Mouse (Mus musculus) lung, embryonic 15.5 days (tissue): ENCODE results near the gene Csn1s2b. TPM values are rescaled to one million over a fixed set of nuclear protein-coding genes. Genes with fewer than 3 reads are reported as not detected.
"Not testable (repeated sequence)": the region's sequence is repeated elsewhere in the genome, so short reads cannot be mapped to it uniquely, and the experiment has no call there.

Source experiments
- ATAC-seq: fragments of 200-750 bp; cut with Nextera tagmentation; 2 replicates; pipeline ENCODE4 v1.8.0; 2017; ENCODE audit warnings: moderate number of reproducible peaks, borderline replicate concordance; ENCODE audit not compliant: low FRiP score, low TSS enrichment; ENCODE audit errors: extremely low read depth
- H3K27ac ChIP-seq: fragments of 300-500 bp; sonication (generic); 2 replicates; pipeline ENCODE4 v1.5.1; 2015; ENCODE audit warnings: moderate library complexity, mild to moderate bottlenecking, inconsistent platforms
- H3K27me3 ChIP-seq: fragments of 300-500 bp; sonication (generic); 2 replicates; pipeline ENCODE4 v1.6.1; 2015; ENCODE audit warnings: inconsistent platforms
- H3K36me3 ChIP-seq: fragments of 300-500 bp; sonication (generic); 2 replicates; pipeline ENCODE4 v1.6.1; 2015; ENCODE audit warnings: inconsistent platforms
- H3K4me1 ChIP-seq: fragments of 300-500 bp; sonication (generic); 2 replicates; pipeline ENCODE4 v1.6.1; 2015; ENCODE audit warnings: inconsistent platforms
- H3K4me2 ChIP-seq: fragments of 300-500 bp; sonication (generic); 2 replicates; pipeline ENCODE4 v1.6.1; 2015; ENCODE audit warnings: inconsistent platforms, mild to moderate bottlenecking, moderate library complexity
- H3K4me3 ChIP-seq: fragments of 300-500 bp; sonication (generic); 2 replicates; pipeline ENCODE4 v1.5.1; 2015; ENCODE audit warnings: mild to moderate bottlenecking, inconsistent platforms
- H3K9ac ChIP-seq: fragments of 300-500 bp; sonication (generic); 2 replicates; pipeline ENCODE4 v1.6.1; 2015; ENCODE audit warnings: inconsistent platforms
- H3K9me3 ChIP-seq: fragments of 300-500 bp; sonication (generic); 2 replicates; pipeline ENCODE4 v1.6.1; 2016; ENCODE audit warnings: inconsistent platforms
- WGBS: fragments of 180-500 bp; shearing (Covaris S2); methylation state at CpG from one replicate; pipeline ENCODE4 v1.1.7; 2015; 5-methylcytosine and 5-hydroxymethylcytosine counted together
- polyA plus RNA-seq: library from polyadenylated mRNA; unstranded; fragments of >200 nt; fragmentation: Nextera tagmentation; extraction: Ambion mirVana; gene quantifications from 2 replicates; pipeline ENCODE4 v1.2.1, GENCODE M21; 2015

Csn1s2b gene
- polyA plus RNA-seq = not detected in 2 replicates

GRCm38 (mm10) chr5:87807782-87808181, at the start of gene Csn1s2b:
Csn1s2b (plus strand) TSS chr5:87808082.
- Histone ChIP-seq H3K4me2 (no peak within 1 kb of the TSS), H3K27ac (no peak within 1 kb of the TSS), H3K4me3 (no peak within 1 kb of the TSS), H3K4me1 (no peaks in the 10 kb centered on the region), H3K27me3 (no peaks in the 10 kb centered on the region), H3K9ac (no peak within 1 kb of the TSS), H3K36me3 (no peaks in the 10 kb centered on the region), H3K9me3 (no peaks in the 10 kb centered on the region)
- WGBS = 53% methylated on average over 2 of the region's 2 CpGs
- ATAC-seq = no peak

- Histone ChIP-seq H3K9ac (no peak overlapping the region), H3K9me3 (no peaks in the 10 kb centered on the region; the same call in 1 of the 2 replicates), H3K4me2 (no peak overlapping the region), H3K27ac (no peak overlapping the region), H3K27me3 (no peaks in the 10 kb centered on the region), H3K4me3 (no peak overlapping the region), H3K4me1 (no peaks in the 10 kb centered on the region), H3K36me3 (no peaks in the 10 kb centered on the region)
- no peak for ATAC-seq
- WGBS = 74% methylated on average over 3 of the region's 3 CpGs
These were observed 43.3 kb upstream of the Csn1s2b start for GRCm38 (mm10) chr5:87764546-87764945.

GRCm38 (mm10) chr5:87772151-87772550, 35.7 kb upstream of the Csn1s2b start:
- 42% methylated on average over 2 of the region's 2 CpGs for WGBS
- H3K27ac ChIP-seq, H3K9ac ChIP-seq, H3K4me2 ChIP-seq, H3K36me3 ChIP-seq, H3K27me3 ChIP-seq, H3K4me3 ChIP-seq, H3K9me3 ChIP-seq, H3K4me1 ChIP-seq, ATAC-seq: not testable (repeated sequence)

GRCm38 (mm10) chr5:87774267-87774666, 33.6 kb upstream of the Csn1s2b start, which contains the start of gene Csn1s2a:
Csn1s2a (plus strand) TSS chr5:87774567.
- ATAC-seq = no peak
- no peaks in the 10 kb centered on the region for H3K27me3 ChIP-seq
- WGBS = 68% methylated on average over 1 of the region's 1 CpGs
- no peaks in the 10 kb centered on the region for H3K9me3 ChIP-seq
- no peak within 1 kb of the TSS for H3K9ac ChIP-seq
- no peak within 1 kb of the TSS for H3K27ac ChIP-seq
- H3K4me2 ChIP-seq = no peak within 1 kb of the TSS
- no peaks in the 10 kb centered on the region for H3K36me3 ChIP-seq
- no peaks in the 10 kb centered on the region for H3K4me1 ChIP-seq
- H3K4me3 ChIP-seq = no peak within 1 kb of the TSS

GRCm38 (mm10) chr5:87782731-87783130, 25.2 kb upstream of the Csn1s2b start:
- no peak for ATAC-seq
- Histone ChIP-seq H3K36me3 (no peaks in the 10 kb centered on the region), H3K27ac (no peak overlapping the region), H3K4me3 (no peak overlapping the region), H3K4me2 (no peak overlapping the region), H3K9me3 (no peaks in the 10 kb centered on the region), H3K27me3 (no peaks in the 10 kb centered on the region), H3K9ac (no peak overlapping the region), H3K4me1 (no peaks in the 10 kb centered on the region)
- WGBS = 44% methylated on average over 4 of the region's 4 CpGs

- WGBS = 60% methylated on average over 2 of the region's 2 CpGs
- H3K27ac ChIP-seq = no peak overlapping the region
- H3K27me3 ChIP-seq = no peaks in the 10 kb centered on the region
- no peak for ATAC-seq
- no peak overlapping the region for H3K4me2 ChIP-seq
- H3K4me3 ChIP-seq = no peak overlapping the region
- H3K9me3 ChIP-seq = no peaks in the 10 kb centered on the region
- H3K4me1 ChIP-seq = no peaks in the 10 kb centered on the region
- H3K36me3 ChIP-seq = no peaks in the 10 kb centered on the region
- H3K9ac ChIP-seq = no peak overlapping the region
These were observed 1.4 kb downstream of the Csn1s2b start for GRCm38 (mm10) chr5:87809253-87809652.

- H3K4me3 ChIP-seq = no peak within 1 kb of the TSS
- no peak within 1 kb of the TSS for H3K4me2 ChIP-seq
- no peak for ATAC-seq
- H3K4me1 ChIP-seq = no peaks in the 10 kb centered on the region
- H3K27me3 ChIP-seq = no peaks in the 10 kb centered on the region
- H3K36me3 ChIP-seq = no peaks in the 10 kb centered on the region
- H3K27ac ChIP-seq = no peak within 1 kb of the TSS
- 56% methylated on average over 1 of the region's 1 CpGs for WGBS
- no peaks in the 10 kb centered on the region for H3K9me3 ChIP-seq
- no peak within 1 kb of the TSS for H3K9ac ChIP-seq
These were observed 17.5 kb downstream of the Csn1s2b start, which contains the start of gene Prr27 for GRCm38 (mm10) chr5:87825386-87825785. Prr27 (plus strand) TSS chr5:87825686.

- Histone ChIP-seq H3K9ac (no peak overlapping the region), H3K4me3 (no peak overlapping the region), H3K27me3 (no peaks in the 10 kb centered on the region), H3K27ac (no peak overlapping the region), H3K9me3 (no peaks in the 10 kb centered on the region), H3K36me3 (no peaks in the 10 kb centered on the region), H3K4me2 (no peak overlapping the region), H3K4me1 (no peaks in the 10 kb centered on the region)
- no peak for ATAC-seq
- WGBS = 81% methylated on average over 3 of the region's 3 CpGs
These were observed 47.3 kb downstream of the Csn1s2b start for GRCm38 (mm10) chr5:87855136-87855716.

GRCm38 (mm10) chr5:87870084-87870483, 62.2 kb downstream of the Csn1s2b start:
- no peak overlapping the region for H3K27ac ChIP-seq
- H3K27me3 ChIP-seq = no peaks in the 10 kb centered on the region
- 60% methylated on average over 2 of the region's 2 CpGs for WGBS
- H3K4me2 ChIP-seq = no peak overlapping the region
- H3K4me1 ChIP-seq = no peaks in the 10 kb centered on the region
- no peaks in the 10 kb centered on the region for H3K36me3 ChIP-seq
- no peaks in the 10 kb centered on the region for H3K9me3 ChIP-seq
- H3K9ac ChIP-seq = no peak overlapping the region
- ATAC-seq = no peak
- no peak overlapping the region for H3K4me3 ChIP-seq

GRCm38 (mm10) chr5:87871423-87871822, 63.5 kb downstream of the Csn1s2b start:
- H3K4me1 ChIP-seq = no peaks in the 10 kb centered on the region
- H3K4me3 ChIP-seq = no peak overlapping the region
- H3K9ac ChIP-seq = no peak overlapping the region
- 32% methylated on average over 4 of the region's 4 CpGs for WGBS
- no peaks in the 10 kb centered on the region for H3K36me3 ChIP-seq
- H3K27me3 ChIP-seq = no peaks in the 10 kb centered on the region
- no peak overlapping the region for H3K27ac ChIP-seq
- no peaks in the 10 kb centered on the region for H3K9me3 ChIP-seq
- no peak for ATAC-seq
- no peak overlapping the region for H3K4me2 ChIP-seq
